20 mouse cellular contexts compared by ENCODE assay signal in genomic region chr5:53261999-53262398, GRCm38 (mm10). TPM values are rescaled to one million over a fixed set of nuclear protein-coding genes. Genes with fewer than 3 reads are reported as not detected.
"Had no signal": no experiment of that assay in that cellular context is flagged by ENCODE, and none has a peak within 500 bp of the region (broad histone marks: within the 10 kb centered on the region; RNA-seq: fewer than 3 reads in every experiment).

No protein-coding gene starts in this region.

- H3K36me3 ChIP-seq: hindbrain, embryonic 10.5 days; hindbrain, embryonic 12.5 days; intestine, embryonic 15.5 days; limb, embryonic 10.5 days; limb, embryonic 12.5 days; liver, embryonic 13.5 days; liver, embryonic 15.5 days had no signal

- H3K4me3 ChIP-seq: hindbrain, embryonic 10.5 days; hindbrain, embryonic 12.5 days; intestine, embryonic 15.5 days; layer of hippocampus, adult 2 months; left cerebral cortex, adult 2 months; limb, embryonic 10.5 days; limb, embryonic 12.5 days; liver, embryonic 13.5 days; liver, embryonic 15.5 days had no signal

- H3K27me3 ChIP-seq: intestine, embryonic 15.5 days had no signal

- DNase-seq: heart, adult 18-20 months; heart, postnatal 10 days; heart, postnatal 4 days; kidney, adult 18-20 months; kidney, adult 8-10 months; kidney, postnatal 10 days; kidney, postnatal 25 days; kidney, postnatal 4 days; liver; liver, embryonic 13.5 days had no signal

- H3K27ac ChIP-seq: hindbrain, embryonic 10.5 days; hindbrain, embryonic 12.5 days; hindbrain, embryonic 14.5 days; intestine, embryonic 15.5 days; layer of hippocampus, adult 2 months; left cerebral cortex, adult 2 months; limb, embryonic 10.5 days; limb, embryonic 12.5 days; liver, embryonic 13.5 days; liver, embryonic 15.5 days had no signal

RNA-seq across cellular contexts. Expression of gene Sel1l3, which starts 48.3 kb away (rescaled TPM):
- total RNA-seq: granulocyte monocyte progenitor cell, adult 5-6 weeks had no signal
